Mouse (Mus musculus): ENCODE measurements around the gene Trem3. TPM values are rescaled to one million over a fixed set of nuclear protein-coding genes. Genes with fewer than 3 reads are reported as not detected.

Gene Trem3
- 3.9 TPM for polyA plus RNA-seq (2014; fragmentation: Illumina TruSeq; extraction: RNeasy Lipid Tissue Mini Kit (QIAGEN cat#74804); ENCODE audit: insufficient read depth, low read depth, low replicate concordance)

GRCm38 (mm10) chr17:48247221-48247928 is at the start of gene Trem3:
Trem3 (plus strand) TSS chr17:48247777.

DNA sequence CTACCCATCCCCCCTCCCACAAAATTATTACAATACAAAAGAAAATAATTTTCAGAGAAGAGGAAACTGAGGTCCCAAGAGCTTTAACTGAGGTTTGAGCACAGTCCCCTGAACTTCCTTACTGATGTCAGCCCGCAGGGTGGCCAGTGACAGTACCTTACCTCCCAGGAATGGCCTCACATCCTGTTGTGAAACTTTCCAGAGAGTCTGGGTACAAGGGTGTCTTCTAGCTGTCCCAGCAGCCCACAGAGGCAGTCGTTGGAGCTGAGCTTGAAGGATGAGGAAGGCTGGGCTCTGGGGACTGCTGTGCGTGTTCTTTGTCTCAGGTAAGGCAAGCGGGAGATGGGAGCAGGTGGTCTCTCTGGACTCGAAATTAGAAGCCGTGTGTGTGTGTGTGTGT is 15.1 kb upstream of the Trem3 start, which contains the start of gene Trem1:
Trem1 (plus strand) TSS at position 251 of the 400 bp plus-strand sequence.

DNA sequence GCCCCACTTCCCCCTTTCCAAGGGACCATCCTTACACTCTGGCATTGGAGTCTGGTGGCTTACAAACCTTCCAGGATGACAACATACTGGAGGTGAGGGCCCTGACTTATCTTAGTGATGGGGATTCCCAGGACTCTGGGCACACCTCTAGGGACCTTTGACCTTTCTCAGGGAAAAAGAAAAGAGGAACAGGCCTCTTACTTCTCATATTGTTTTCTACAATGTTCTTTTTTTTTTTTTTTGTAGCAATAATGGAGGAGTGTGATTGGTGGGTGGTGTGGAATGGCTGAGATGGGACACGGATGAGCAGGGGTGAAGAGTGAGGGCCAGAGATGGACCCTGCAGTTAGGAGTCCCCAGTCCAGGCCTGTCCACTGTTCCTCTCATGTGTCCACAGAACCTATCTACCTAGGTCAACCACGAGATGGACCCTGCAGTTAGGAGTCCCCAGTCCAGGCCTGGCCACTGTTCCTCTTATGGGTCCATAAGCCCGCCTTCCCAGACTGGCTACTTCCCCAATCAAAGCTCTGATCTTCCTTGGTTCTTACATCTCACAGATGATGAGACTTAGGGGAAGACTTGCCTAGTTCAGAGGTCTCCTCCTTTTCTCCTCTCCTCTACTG is 16.3 kb downstream of the Trem3 start, which contains the start of gene Treml4:
Treml4 (plus strand) TSS at position 555 of the 622 bp plus-strand sequence.

DNA sequence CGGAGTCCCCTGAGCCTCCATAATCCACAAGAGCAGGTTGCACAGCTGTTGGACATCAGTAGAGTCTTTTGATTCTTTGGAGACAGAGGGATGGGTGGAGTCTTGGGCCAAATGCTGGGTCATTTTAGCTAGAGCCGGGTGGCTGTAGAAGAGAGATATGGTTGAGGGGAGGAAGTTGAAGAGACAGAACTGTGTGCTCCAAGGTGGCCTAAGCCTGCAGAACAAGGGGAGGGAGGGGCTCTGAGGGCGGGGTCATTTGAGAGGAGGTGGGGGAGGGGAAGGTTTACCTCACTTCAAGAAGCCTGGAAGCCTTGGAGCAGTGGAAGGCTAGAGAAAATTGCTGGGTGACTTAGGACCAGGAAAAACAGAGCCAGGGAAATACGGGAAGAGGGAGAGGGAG is 51.6 kb downstream of the Trem3 start, which contains the start of gene Treml2:
Treml2 (plus strand) TSS at position 296 of the 400 bp plus-strand sequence.

Other genes with a start within 250 kb of the Trem3 start
- gene 1700122O11Rik, start 209.5 kb upstream of the Trem3 start, polyA plus RNA-seq (2014; fragmentation: Illumina TruSeq; extraction: RNeasy Lipid Tissue Mini Kit (QIAGEN cat#74804); ENCODE audit: insufficient read depth, low read depth, low replicate concordance), result not detected
- not detected for gene 1700067P10Rik, start 158.5 kb upstream of the Trem3 start, polyA plus RNA-seq (2014; fragmentation: Illumina TruSeq; extraction: RNeasy Lipid Tissue Mini Kit (QIAGEN cat#74804); ENCODE audit: insufficient read depth, low read depth, low replicate concordance)
- gene 9830107B12Rik, start 101.5 kb upstream of the Trem3 start, polyA plus RNA-seq (2014; fragmentation: Illumina TruSeq; extraction: RNeasy Lipid Tissue Mini Kit (QIAGEN cat#74804); ENCODE audit: insufficient read depth, low read depth, low replicate concordance), result 0.13 TPM
- 1.1 TPM for gene A530064D06Rik, start 80.5 kb upstream of the Trem3 start, polyA plus RNA-seq (2014; fragmentation: Illumina TruSeq; extraction: RNeasy Lipid Tissue Mini Kit (QIAGEN cat#74804); ENCODE audit: insufficient read depth, low read depth, low replicate concordance)
- gene Trem1, start 15.0 kb upstream of the Trem3 start, polyA plus RNA-seq (2014; fragmentation: Illumina TruSeq; extraction: RNeasy Lipid Tissue Mini Kit (QIAGEN cat#74804); ENCODE audit: insufficient read depth, low read depth, low replicate concordance), result 2.8 TPM
- gene Treml4, start 16.5 kb downstream of the Trem3 start, polyA plus RNA-seq (2014; fragmentation: Illumina TruSeq; extraction: RNeasy Lipid Tissue Mini Kit (QIAGEN cat#74804); ENCODE audit: insufficient read depth, low read depth, low replicate concordance), result 4.6 TPM
- gene Treml2, start 51.7 kb downstream of the Trem3 start, polyA plus RNA-seq (2014; fragmentation: Illumina TruSeq; extraction: RNeasy Lipid Tissue Mini Kit (QIAGEN cat#74804); ENCODE audit: insufficient read depth, low read depth, low replicate concordance), result 3.2 TPM
- 0.96 TPM for gene B430306N03Rik, start 68.4 kb downstream of the Trem3 start, polyA plus RNA-seq (2014; fragmentation: Illumina TruSeq; extraction: RNeasy Lipid Tissue Mini Kit (QIAGEN cat#74804); ENCODE audit: insufficient read depth, low read depth, low replicate concordance)
- gene Trem2, start 98.6 kb downstream of the Trem3 start, polyA plus RNA-seq (2014; fragmentation: Illumina TruSeq; extraction: RNeasy Lipid Tissue Mini Kit (QIAGEN cat#74804); ENCODE audit: insufficient read depth, low read depth, low replicate concordance), result 7.0 TPM
- gene Treml1, start 112.1 kb downstream of the Trem3 start, polyA plus RNA-seq (2014; fragmentation: Illumina TruSeq; extraction: RNeasy Lipid Tissue Mini Kit (QIAGEN cat#74804); ENCODE audit: insufficient read depth, low read depth, low replicate concordance), result 1.7 TPM
- gene Nfya, start 162.1 kb downstream of the Trem3 start, polyA plus RNA-seq (2014; fragmentation: Illumina TruSeq; extraction: RNeasy Lipid Tissue Mini Kit (QIAGEN cat#74804); ENCODE audit: insufficient read depth, low read depth, low replicate concordance), result 19.6 TPM
- 39.8 TPM for gene Oard1, start 162.2 kb downstream of the Trem3 start, polyA plus RNA-seq (2014; fragmentation: Illumina TruSeq; extraction: RNeasy Lipid Tissue Mini Kit (QIAGEN cat#74804); ENCODE audit: insufficient read depth, low read depth, low replicate concordance)
- 2.8 TPM for gene Apobec2, start 185.2 kb downstream of the Trem3 start, polyA plus RNA-seq (2014; fragmentation: Illumina TruSeq; extraction: RNeasy Lipid Tissue Mini Kit (QIAGEN cat#74804); ENCODE audit: insufficient read depth, low read depth, low replicate concordance)
- gene Tspo2, start 203.7 kb downstream of the Trem3 start, polyA plus RNA-seq (2014; fragmentation: Illumina TruSeq; extraction: RNeasy Lipid Tissue Mini Kit (QIAGEN cat#74804); ENCODE audit: insufficient read depth, low read depth, low replicate concordance), result 0.48 TPM
- gene Unc5cl, start 207.1 kb downstream of the Trem3 start, polyA plus RNA-seq (2014; fragmentation: Illumina TruSeq; extraction: RNeasy Lipid Tissue Mini Kit (QIAGEN cat#74804); ENCODE audit: insufficient read depth, low read depth, low replicate concordance), result 0.62 TPM